Mouse (Mus musculus): ENCODE measurements at regions not wholly inside any gene's neighbourhood (a gene's known extent, or its start where the extent isn't known, plus 50 kb on each side); places are given as distances from the start of the nearest gene placed in this dataset.

- no peak for DNase-seq (ENCODE audit: extremely low spot score in 1 of 2, low spot score in 2 of 2)
- intact Hi-C loops (cut with DNase I), result no loop called here
Observed at GRCm38 (mm10) chr5:101190976-101191375, 345.5 kb downstream of the Gpat3 start.

- DNase-seq (ENCODE audit: extremely low spot score in 1 of 2, low spot score in 2 of 2), result no peak
- intact Hi-C loops (cut with DNase I), result no loop called here
Observed at GRCm38 (mm10) chr5:101173183-101173582, 327.7 kb downstream of the Gpat3 start.

DNA sequence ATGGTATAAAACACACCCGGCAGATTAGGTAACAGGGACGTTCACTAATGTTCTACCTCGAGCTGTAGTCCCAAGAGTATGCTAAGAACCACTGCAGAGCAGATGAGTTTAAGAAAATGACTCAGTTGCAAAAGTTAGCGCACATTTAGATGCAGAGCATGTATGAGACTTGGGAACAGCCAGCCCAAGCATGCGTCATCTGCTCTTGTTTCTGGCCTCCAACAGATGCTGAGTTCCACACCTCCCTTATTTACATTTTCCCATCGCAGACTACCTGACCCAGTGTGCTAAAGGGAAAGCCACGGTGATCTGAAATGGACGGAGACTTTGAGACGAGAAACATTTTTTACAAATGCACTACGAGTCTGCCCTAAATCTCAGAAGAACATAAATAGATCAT is 327.3 kb downstream of the Gpat3 start:
- intact Hi-C loops (cut with DNase I), result no loop called here
- no peak for DNase-seq (ENCODE audit: extremely low spot score in 1 of 2, low spot score in 2 of 2)

- no peak for DNase-seq (ENCODE audit: extremely low spot score in 1 of 2, low spot score in 2 of 2)
- intact Hi-C loops (cut with DNase I), result no loop called here
Observed at GRCm38 (mm10) chr5:101169074-101169473, 323.6 kb downstream of the Gpat3 start.

DNA sequence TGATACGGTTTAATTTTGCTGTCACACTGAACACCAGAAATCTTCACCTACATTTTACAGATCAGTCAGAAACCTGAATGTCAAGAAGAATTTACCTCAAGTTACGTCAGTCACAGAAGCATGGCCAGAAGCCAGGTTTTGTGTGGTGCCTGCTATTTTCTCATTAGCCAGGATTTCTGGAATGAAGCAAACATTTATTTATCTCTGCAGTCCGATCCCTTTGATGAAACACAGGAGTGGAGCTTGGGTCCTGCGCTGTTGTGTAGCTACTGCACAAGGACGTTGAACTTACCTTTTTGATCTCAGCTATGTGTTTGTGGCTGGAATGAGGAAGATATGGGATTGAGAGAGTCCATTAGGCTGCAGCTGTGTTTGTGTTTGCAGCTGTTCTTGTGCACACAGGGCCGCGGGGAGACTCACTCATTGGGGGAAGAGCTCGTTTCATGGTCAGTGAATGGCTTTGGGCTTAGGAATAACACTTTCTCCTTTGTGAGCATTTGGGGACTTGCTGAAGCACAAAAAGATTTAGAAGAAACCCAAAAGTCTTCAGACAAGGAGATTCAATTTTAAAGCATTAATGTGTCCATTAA is 318.2 kb downstream of the Gpat3 start:
- peak in 1 of 2 experiments; percentile 30 for DNase-seq (ENCODE audit: extremely low spot score in 1 of 2, low spot score in 2 of 2)
- intact Hi-C loops (cut with DNase I), result no loop called here

DNA sequence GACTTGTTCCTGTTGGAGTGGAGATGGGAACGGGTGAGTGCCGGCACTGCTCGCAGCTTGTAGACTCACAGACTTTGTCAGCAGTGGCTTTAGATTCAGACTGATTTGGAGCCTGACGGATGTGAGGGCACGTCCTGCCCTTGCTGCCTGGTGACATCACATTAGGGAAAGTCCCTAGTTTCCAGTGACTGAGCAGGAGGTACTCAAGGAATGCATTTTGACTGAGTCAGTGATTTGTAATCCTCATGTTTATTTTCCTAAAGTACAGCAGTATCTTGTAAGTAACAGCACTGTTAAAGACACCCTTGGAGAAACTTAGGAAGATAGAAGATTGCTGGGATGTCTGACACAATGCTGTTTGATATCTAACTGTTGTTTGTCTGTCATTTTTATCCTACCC is 317.6 kb downstream of the Gpat3 start:
- DNase-seq (ENCODE audit: extremely low spot score in 1 of 2, low spot score in 2 of 2), result no peak

DNA sequence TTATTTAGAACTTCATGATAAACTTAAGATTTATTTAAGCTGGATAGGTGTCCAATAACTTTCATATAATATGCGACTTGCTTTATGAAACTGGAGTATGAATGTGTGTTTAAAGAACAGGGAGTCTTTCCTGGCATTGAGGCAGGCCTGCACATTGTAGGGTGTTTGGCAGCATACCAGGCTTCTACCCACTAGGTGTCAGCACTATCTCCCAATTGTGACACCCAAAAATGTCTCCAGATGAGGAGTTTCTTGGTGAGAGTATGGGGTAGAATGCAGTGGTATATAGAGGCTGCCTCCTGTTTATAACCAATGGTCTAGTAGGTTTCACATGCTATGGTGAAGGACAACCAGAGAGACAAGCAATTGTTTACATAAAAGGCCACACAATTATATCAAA is 311.9 kb downstream of the Gpat3 start:
- intact Hi-C loops (cut with DNase I), result no loop called here
- no peak for DNase-seq (ENCODE audit: extremely low spot score in 1 of 2, low spot score in 2 of 2)

More for the DNA sequence above, 317.6 kb downstream of the Gpat3 start:
- intact Hi-C loops (cut with DNase I), result no loop called here

DNA sequence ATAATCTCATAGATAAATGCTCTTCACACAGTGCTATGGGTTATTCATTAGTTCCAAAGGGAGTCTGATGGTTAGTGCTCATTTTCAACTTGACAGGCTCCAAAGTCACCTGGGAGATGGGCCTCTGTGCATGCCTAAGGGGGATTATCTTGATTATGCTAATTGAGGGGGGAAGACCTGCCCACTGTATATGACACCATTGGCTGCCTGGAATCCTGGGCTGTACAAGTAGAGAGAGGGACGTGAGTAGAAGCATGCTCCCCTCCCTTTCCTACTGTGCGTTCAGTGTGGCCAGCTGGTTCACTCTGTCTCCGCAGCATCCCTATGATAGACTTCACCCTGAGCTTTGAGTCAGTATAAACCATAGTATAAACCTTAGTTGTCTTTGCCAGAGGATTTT is 300.8 kb downstream of the Gpat3 start:
- DNase-seq (ENCODE audit: extremely low spot score in 1 of 2, low spot score in 2 of 2), result no peak
- intact Hi-C loops (cut with DNase I), result no loop called here

DNA sequence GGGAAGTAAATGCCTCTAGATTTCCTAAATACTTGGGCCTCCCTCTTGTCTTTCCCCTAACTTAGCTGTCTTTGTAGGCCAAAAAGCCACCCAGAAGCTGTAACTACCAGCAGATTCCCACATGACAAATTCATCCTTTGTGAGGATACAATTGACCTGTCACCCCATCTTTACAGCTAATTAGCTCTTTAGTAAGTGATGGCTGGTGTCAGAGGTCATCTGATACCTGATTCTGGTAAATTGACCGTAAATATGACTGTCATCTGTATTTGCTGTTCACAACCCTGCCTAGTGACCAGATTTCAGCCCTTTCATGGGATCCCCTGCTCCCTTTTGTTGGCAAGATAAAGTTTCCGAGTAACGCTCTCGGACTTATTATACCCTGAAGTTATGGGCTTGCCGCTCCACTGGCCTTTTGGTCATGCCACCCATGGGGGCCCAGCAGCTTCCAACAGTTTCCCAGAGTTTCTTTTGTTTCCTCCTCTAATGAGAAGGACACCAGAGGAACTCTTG is 279.5 kb downstream of the Gpat3 start:
- intact Hi-C loops (cut with DNase I), result no loop called here
- no peak for DNase-seq (ENCODE audit: extremely low spot score in 1 of 2, low spot score in 2 of 2)

GRCm38 (mm10) chr5:101122914-101123313 is 277.4 kb downstream of the Gpat3 start:
- intact Hi-C loops (cut with DNase I), result no loop called here
- DNase-seq (ENCODE audit: extremely low spot score in 1 of 2, low spot score in 2 of 2), result no peak

GRCm38 (mm10) chr5:101120509-101121201 is 275.1 kb downstream of the Gpat3 start:
- no peak for DNase-seq (ENCODE audit: extremely low spot score in 1 of 2, low spot score in 2 of 2)
- intact Hi-C loops (cut with DNase I), result no loop called here

GRCm38 (mm10) chr5:101112151-101112769 is 266.7 kb downstream of the Gpat3 start:
- peak in 1 of 2 experiments; percentile 53 for DNase-seq (ENCODE audit: extremely low spot score in 1 of 2, low spot score in 2 of 2)
- intact Hi-C loops (cut with DNase I), result no loop called here

DNA sequence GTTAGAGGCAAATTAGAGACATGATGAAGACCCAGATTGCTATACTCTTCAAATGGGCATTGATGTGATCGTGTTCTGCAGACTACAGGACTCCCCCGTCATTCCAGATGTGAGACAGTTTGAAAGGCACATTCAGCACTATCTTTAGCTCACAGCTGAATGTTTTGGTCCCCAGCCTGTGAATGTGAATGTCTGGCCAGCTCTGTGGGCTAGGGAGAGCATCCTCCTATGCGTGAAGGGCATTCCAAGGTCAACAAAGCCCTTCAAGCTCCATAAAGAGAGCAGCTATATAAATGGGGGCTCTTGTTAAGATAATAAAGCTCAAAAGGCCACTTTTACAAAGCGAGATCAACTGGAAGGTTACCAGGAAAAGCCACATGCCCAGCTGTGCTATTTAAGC is 266.1 kb downstream of the Gpat3 start:
- no peak for DNase-seq (ENCODE audit: extremely low spot score in 1 of 2, low spot score in 2 of 2)
- intact Hi-C loops (cut with DNase I), result no loop called here

GRCm38 (mm10) chr5:101100975-101101699 is 255.6 kb downstream of the Gpat3 start:
- intact Hi-C loops (cut with DNase I), result no loop called here
- no peak for DNase-seq (ENCODE audit: extremely low spot score in 1 of 2, low spot score in 2 of 2)

- intact Hi-C loops (cut with DNase I), result no loop called here
- DNase-seq (ENCODE audit: extremely low spot score in 1 of 2, low spot score in 2 of 2), result no peak
Observed at GRCm38 (mm10) chr5:101091027-101091598, 245.6 kb downstream of the Gpat3 start.

GRCm38 (mm10) chr5:101090415-101091026 is 245.0 kb downstream of the Gpat3 start:
- intact Hi-C loops (cut with DNase I), result no loop called here
- DNase-seq (ENCODE audit: extremely low spot score in 1 of 2, low spot score in 2 of 2), result no peak

GRCm38 (mm10) chr5:101085199-101085598 is 239.7 kb downstream of the Gpat3 start:
- no peak for DNase-seq (ENCODE audit: extremely low spot score in 1 of 2, low spot score in 2 of 2)

GRCm38 (mm10) chr5:101082611-101083010 is 237.1 kb downstream of the Gpat3 start:
- DNase-seq (ENCODE audit: extremely low spot score in 1 of 2, low spot score in 2 of 2), result no peak
- intact Hi-C loops (cut with DNase I), result no loop called here

More at GRCm38 (mm10) chr5:101085199-101085598, 239.7 kb downstream of the Gpat3 start:
- intact Hi-C loops (cut with DNase I), result no loop called here

DNA sequence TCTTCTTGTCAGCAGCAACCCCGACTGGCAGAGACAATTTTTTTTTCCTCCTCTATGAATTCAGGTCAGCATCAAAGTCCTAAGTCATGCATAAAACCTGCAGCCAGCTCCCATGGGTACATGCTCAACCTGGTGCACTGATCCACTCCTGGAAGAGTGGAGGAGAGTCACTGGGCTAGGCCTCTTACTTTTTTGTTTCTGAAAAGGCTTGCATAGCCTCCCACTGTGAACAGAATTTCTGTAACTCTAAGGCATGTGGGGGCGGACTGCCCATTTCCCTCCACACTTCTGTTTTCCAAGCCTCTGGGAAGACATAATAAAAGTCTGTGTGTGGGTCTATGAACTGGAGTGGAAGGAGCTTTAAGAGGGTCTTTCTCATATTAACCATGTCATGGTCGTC is 218.8 kb downstream of the Gpat3 start:
- intact Hi-C loops (cut with DNase I), result no loop called here

More for the DNA sequence above, 218.8 kb downstream of the Gpat3 start:
- no peak for DNase-seq (ENCODE audit: extremely low spot score in 1 of 2, low spot score in 2 of 2)

Data from left cerebral cortex, postnatal 10 days (tissue).